Mouse (Mus musculus) lung, adult 2 months (tissue): ENCODE results near the gene Stx19. TPM values are rescaled to one million over a fixed set of nuclear protein-coding genes. Genes with fewer than 3 reads are reported as not detected.

Source experiments
- DNase-seq: peaks from one replicate; pipeline ENCODE4 v3.0.0; 2022
- H3K4me1 ChIP-seq: fragments of 200-500 bp; 2 replicates; pipeline ENCODE4 v1.6.1; 2011; ENCODE audit warnings: low read length; ENCODE audit not compliant: control insufficient read depth, insufficient read depth
- H3K4me3 ChIP-seq: fragments of 200-500 bp; replicated peaks from 2 replicates; pipeline ENCODE3; 2011; ENCODE audit warnings: low read depth, mild to moderate bottlenecking, control low read depth, low read length; ENCODE audit errors: extremely low read depth
- CTCF ChIP-seq: fragments of 200-500 bp; IDR thresholded peaks from 2 replicates; pipeline ENCODE4 v1.5.1; 2011; ENCODE audit warnings: mild to moderate bottlenecking, low read length, control low read depth; ENCODE audit not compliant: insufficient read depth
- POLR2A ChIP-seq: fragments of 200-500 bp; IDR thresholded peaks from 2 replicates; pipeline ENCODE4 v1.6.1; 2011; ENCODE audit warnings: low read depth, mild to moderate bottlenecking, control low read depth, low read length, borderline replicate concordance; ENCODE audit errors: extremely low read depth
- WGBS: fragments of 180-500 bp; shearing (Covaris S2); methylation state at CpG from one replicate; pipeline ENCODE4 v1.1.7; 2018; 5-methylcytosine and 5-hydroxymethylcytosine counted together
- polyA plus RNA-seq: library from polyadenylated mRNA; depleted of rRNA; stranded (reverse); fragments of >200 nt; gene quantifications from 2 replicates; pipeline ENCODE4 v1.2.3, GENCODE M21; 2012; rRNA removed

The Stx19 gene
- polyA plus RNA-seq, result 0.71 and 1.2 TPM in 2 replicates

GRCm38 (mm10) chr16:62814491-62814890, at the start of gene Stx19:
Gene Stx19, plus strand, starts transcription at chr16:62814676.
- no peaks in the 10 kb centered on the region; the same call in 1 of the 2 replicates for H3K4me1 ChIP-seq
- no peak for TF ChIP-seq CTCF
- TF ChIP-seq POLR2A, result no peak
- peak; percentile 47 for DNase-seq
- WGBS, result 48% methylated on average over 5 of the region's 5 CpGs
- no peak within 1 kb of the TSS for H3K4me3 ChIP-seq

- TF ChIP-seq CTCF (no peak), POLR2A (no peak)
- whole genome bisulfite sequencing, result 81% methylated on average over 4 of the region's 4 CpGs
- DNase-seq, result no peak
- Histone ChIP-seq H3K4me1 (no peaks in the 10 kb centered on the region), H3K4me3 (no peak overlapping the region)
Observed at GRCm38 (mm10) chr16:62773462-62773861, 41.0 kb upstream of the Stx19 start.

GRCm38 (mm10) chr16:62776034-62776433, 38.4 kb upstream of the Stx19 start:
- 86% methylated on average over 11 of the region's 11 CpGs for WGBS
- H3K4me1 ChIP-seq, result no peaks in the 10 kb centered on the region

GRCm38 (mm10) chr16:62778282-62778681, 36.2 kb upstream of the Stx19 start:
- Histone ChIP-seq H3K4me3 (no peak overlapping the region), H3K4me1 (no peaks in the 10 kb centered on the region)
- DNase-seq, result no peak
- no peak for TF ChIP-seq CTCF
- TF ChIP-seq POLR2A, result no peak
- WGBS, result 86% methylated on average over 10 of the region's 10 CpGs

More at GRCm38 (mm10) chr16:62776034-62776433, 38.4 kb upstream of the Stx19 start:
- TF ChIP-seq CTCF, result no peak
- no peak for TF ChIP-seq POLR2A
- DNase-seq, result no peak
- no peak overlapping the region for H3K4me3 ChIP-seq

GRCm38 (mm10) chr16:62782229-62782628, 32.2 kb upstream of the Stx19 start:
- Histone ChIP-seq H3K4me3 (no peak overlapping the region), H3K4me1 (peaks cover 5% of the 10 kb centered on the region)
- WGBS, result 29% methylated on average over 5 of the region's 5 CpGs
- no peak for DNase-seq
- TF ChIP-seq CTCF (no peak), POLR2A (no peak)

- DNase-seq, result peak; percentile 84
- Histone ChIP-seq H3K4me3 (peak within 1 kb of the TSS; percentile 80), H3K4me1 (peaks cover 5% of the 10 kb centered on the region)
- TF ChIP-seq CTCF, result no peak
- peak; percentile 91; the same call in 1 of the 2 replicates for TF ChIP-seq POLR2A
- WGBS, result 2% methylated on average over 41 of the region's 41 CpGs
Observed at GRCm38 (mm10) chr16:62786621-62787331, 27.7 kb upstream of the Stx19 start, which contains the start of gene Nsun3. Gene Nsun3, minus strand, starts transcription at chr16:62786818.

GRCm38 (mm10) chr16:62796608-62797007, 17.9 kb upstream of the Stx19 start:
- TF ChIP-seq POLR2A, result no peak
- TF ChIP-seq CTCF, result no peak
- DNase-seq, result no peak
- Histone ChIP-seq H3K4me1 (no peaks in the 10 kb centered on the region), H3K4me3 (no peak overlapping the region)
- WGBS, result 80% methylated on average over 1 of the region's 1 CpGs

GRCm38 (mm10) chr16:62798808-62799207, 15.7 kb upstream of the Stx19 start:
- H3K4me1 ChIP-seq, result no peaks in the 10 kb centered on the region
- DNase-seq, result no peak
- H3K4me3 ChIP-seq, result no peak overlapping the region
- TF ChIP-seq CTCF (no peak), POLR2A (no peak)
- 81% methylated on average over 3 of the region's 3 CpGs for WGBS

- no peak overlapping the region for H3K4me3 ChIP-seq
- H3K4me1 ChIP-seq, result no peaks in the 10 kb centered on the region
- WGBS, result 82% methylated on average over 4 of the region's 4 CpGs
- DNase-seq, result no peak
- TF ChIP-seq CTCF, result no peak
- no peak for TF ChIP-seq POLR2A
Observed at GRCm38 (mm10) chr16:62799426-62799825, 15.1 kb upstream of the Stx19 start.

- Histone ChIP-seq H3K4me3 (no peak overlapping the region), H3K4me1 (no peaks in the 10 kb centered on the region)
- TF ChIP-seq CTCF (no peak), POLR2A (no peak)
- DNase-seq, result no peak
- 71% methylated on average over 3 of the region's 3 CpGs for WGBS
Observed at GRCm38 (mm10) chr16:62799839-62800238, 14.6 kb upstream of the Stx19 start.
